Mouse (Mus musculus): ENCODE measurements around the gene Fancg.

The Fancg gene

DNA sequence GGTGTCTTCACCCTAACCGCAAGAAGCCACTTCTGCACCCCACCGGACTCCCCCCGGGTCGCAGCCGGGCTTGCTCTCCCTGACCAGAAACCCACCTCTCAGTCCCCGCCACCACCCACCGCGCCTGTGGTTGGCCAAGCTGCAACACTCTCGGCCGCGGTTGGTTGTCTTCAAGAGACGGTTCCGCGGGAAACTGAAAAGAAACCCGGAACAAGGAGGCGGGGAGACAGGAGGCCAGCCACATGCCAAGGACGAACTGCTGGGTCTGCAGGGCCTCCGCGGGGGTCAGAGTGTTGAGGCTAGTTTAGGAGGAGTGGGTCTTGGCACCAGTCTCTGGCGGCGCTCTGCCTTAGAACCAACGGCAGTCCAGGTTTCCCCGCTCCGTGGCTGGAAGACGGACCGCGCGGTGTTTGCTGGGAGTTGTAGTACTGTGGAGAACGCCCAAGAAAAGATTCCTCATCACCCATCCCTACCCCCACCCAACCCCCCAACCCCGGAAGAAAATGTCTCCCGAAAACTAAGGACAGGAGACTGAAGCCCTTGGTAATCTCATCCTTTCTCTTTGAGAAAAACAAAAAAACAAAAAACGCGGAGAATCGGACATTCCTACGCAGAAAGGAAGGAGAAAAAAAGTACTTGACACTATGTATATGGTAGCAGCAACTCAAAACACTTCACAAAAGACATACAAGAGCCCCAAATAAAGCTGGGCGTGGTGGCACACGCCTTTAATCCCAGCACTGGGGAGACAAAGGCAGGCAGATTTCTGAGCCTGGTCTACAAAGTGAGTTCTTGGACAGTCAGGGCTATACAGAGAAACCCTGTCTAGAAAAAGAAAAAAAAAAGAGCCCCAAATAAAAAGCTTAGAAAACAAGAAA is at the start of gene Fancg:
Gene Fancg (minus strand): TSS at position 346 of the 878 bp plus-strand sequence.
- peak; percentile 82 for DNase-seq

- DNase-seq, result no peak
Observed at GRCm38 (mm10) chr4:43059697-43060096, 49.4 kb upstream of the Fancg start.

DNA sequence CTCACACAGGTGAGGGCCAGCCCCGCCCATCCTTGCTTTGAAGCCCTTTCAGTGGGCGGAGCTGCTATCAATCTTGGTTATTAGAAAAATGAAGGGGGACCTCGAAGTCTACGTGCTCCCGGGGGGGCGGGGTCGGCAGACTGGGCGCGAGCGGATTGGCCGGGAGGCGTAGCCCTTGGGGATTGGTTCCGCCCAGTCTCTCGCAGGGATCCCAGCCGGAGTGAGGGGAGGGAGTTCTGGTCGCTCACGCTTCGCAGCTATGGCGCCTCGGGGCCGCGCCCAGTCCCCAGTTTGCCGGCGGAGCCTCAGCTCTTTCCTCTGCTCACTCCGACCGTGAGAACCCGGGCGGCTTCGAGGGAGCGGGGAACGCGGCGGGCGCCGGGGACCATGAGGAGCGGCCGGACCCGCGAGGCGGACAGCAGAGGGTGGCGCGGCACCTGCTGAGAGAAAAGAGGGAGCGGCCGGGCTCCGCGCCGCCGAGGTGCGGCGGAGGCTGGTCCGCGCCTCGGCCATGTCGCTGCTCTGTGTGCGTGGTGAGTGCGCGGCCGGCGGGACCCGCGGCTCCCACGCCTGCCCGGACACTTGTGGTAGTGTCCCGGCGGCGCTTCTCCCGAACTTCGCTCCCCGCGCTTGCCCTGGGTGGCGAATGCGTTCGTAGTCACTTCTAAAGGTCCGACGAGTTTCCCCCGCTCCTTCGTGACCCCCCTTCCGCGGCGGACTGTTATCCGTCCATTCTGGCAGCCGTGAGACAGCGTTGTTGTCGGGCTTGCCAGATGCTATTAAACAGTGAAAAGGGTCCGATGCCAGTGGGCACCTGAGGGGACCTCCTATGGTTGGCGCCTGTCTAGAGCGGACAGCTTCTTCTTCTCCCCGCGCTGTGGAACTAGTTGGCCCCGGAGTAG is 48.7 kb upstream of the Fancg start, which contains the start of gene Unc13b:
Gene Unc13b (plus strand): TSS at position 201 of the 902 bp plus-strand sequence.
- peak; percentile 92 for DNase-seq

GRCm38 (mm10) chr4:43058392-43058752 is 48.1 kb upstream of the Fancg start:
- no peak for DNase-seq

- no peak for DNase-seq
Observed at GRCm38 (mm10) chr4:43057654-43058053, 47.3 kb upstream of the Fancg start.

- DNase-seq, result peak; percentile 80
Observed at GRCm38 (mm10) chr4:43052627-43053026, 42.3 kb upstream of the Fancg start.

DNA sequence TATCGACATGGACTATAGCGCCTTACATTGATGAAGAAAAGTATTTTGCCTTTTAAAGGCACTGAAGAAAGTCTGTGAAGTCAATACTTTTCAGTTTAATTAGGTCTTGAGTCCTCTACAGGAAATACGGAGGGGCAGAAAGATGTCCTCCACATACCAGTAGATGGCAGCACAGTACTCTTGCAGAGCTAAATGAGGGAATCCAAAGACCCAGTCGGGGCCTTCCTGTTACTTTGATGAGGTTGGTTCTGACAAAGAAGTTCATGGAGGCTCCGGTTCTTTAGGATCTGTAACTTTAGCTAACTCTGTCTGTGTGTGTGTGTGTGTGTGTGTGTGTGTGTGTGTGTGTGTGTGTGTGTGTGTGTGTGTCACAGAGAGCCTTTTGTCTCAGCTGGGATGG is 36.9 kb upstream of the Fancg start:
- peak; percentile 92 for DNase-seq

- no peak for DNase-seq
Observed at GRCm38 (mm10) chr4:43046607-43047006, 36.3 kb upstream of the Fancg start.

DNA sequence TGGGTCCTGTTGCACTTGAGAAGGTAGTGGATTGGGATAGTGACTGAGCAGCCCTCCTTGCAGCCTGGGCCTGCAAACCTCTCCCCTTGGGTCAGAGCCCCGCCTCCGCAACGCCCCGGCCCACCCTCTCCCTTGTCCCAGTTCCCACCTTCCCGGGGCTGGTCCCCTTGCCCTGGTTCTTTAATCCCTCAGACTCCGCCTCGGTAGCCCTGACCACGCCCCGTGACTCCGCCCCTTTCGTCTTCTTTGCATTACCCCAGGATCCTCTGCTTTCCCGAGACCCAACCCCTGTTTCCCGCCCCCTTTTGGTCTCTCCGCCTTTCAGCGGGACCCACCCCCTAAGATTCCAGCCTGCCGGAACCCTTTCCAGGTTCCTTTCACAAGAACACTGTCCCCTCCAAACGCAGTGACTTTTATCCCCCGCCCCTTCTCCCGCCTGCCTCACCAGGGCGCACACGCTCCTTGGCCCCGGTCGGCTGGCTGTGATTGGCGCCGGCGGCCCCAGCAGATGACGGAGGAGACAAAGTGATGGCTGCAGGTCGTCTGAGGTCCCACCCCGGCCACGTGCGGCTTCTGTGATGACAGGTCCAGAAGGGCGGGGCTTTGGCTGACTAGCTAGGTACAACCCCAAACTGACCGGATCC is 35.5 kb upstream of the Fancg start, which contains the start of gene Fam214b:
Gene Fam214b (minus strand): TSS at position 562 of the 644 bp plus-strand sequence.
- DNase-seq, result peak; percentile 100

GRCm38 (mm10) chr4:43045285-43045658 is 35.0 kb upstream of the Fancg start:
- no peak for DNase-seq

- DNase-seq, result peak; percentile 60
Observed at GRCm38 (mm10) chr4:43044673-43045072, 34.4 kb upstream of the Fancg start.

- peak; percentile 66 for DNase-seq
Observed at GRCm38 (mm10) chr4:43043644-43044357, 33.5 kb upstream of the Fancg start.

DNA sequence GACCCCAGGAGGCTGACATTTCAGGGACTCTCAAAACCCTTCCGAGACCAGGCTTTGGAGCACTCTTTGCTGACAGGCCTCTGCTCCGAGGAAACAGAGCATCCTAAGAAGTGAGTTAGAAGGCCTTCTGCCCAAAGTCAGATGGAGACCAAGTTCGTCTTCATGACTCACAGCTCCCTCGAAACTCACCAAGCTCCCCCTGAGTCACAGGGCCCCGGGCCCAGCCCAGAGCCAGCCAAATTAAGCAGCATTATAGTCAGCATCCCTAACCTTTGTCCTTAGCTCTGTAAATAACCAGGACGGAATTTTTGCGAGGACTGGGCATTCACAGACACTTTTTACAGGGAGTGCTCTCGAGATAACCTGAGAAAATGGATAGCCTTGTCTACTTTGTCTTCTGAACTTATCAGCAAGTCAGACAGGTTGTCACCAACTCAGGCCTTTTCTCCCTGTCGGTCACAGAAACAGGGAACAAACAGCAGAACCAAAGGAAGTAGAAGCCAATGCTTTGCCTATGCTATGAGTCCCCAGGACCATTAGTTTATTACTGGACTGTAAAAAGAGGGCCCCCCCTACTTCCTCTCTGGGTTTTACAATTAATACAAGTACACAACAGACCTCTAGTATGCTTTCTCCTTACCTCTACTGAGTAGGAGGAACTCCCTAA is 30.7 kb upstream of the Fancg start:
- DNase-seq, result no peak

DNA sequence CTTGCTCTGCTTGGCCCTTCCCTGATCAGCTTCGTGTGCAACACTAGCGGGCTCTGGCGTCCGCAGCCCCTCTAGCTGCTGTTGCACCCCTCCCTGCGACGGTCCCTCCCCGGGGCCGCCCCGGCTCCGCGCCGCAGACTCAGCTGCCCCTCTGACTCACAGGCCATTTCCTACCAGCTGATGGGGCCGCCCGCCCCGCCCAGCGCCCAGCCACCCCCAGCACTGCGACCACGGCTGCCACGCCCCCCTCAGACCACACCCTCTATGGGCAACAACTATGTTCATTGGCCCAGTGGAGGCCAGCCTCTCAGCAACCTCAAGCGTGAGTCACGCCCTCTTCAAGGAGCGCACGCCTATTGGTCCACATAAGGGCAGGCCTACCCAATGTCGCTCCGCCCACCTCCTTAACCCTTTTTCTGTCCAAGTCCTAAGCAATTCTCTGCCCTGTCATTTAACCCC is 29.8 kb upstream of the Fancg start:
- peak; percentile 98 for DNase-seq

DNA sequence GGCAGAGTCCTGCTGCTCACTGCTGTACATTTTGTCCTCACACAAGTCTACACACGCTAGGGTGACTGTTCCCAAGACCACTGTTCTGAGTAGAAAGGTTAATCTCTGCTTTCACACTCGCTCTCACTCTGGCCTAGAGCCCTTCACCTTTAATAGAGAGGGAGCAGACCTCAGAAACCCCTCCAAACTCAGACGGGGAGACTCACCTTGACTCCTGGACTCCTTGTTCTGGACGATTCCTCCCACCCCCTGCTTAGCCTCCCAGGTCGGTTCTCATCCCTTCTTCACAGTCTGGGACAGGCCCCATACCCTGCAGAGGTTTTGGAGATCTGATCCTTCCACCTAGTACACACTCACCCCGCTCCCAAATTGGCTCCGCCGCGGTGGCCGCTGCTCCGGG is 29.3 kb upstream of the Fancg start:
- DNase-seq, result no peak

DNA sequence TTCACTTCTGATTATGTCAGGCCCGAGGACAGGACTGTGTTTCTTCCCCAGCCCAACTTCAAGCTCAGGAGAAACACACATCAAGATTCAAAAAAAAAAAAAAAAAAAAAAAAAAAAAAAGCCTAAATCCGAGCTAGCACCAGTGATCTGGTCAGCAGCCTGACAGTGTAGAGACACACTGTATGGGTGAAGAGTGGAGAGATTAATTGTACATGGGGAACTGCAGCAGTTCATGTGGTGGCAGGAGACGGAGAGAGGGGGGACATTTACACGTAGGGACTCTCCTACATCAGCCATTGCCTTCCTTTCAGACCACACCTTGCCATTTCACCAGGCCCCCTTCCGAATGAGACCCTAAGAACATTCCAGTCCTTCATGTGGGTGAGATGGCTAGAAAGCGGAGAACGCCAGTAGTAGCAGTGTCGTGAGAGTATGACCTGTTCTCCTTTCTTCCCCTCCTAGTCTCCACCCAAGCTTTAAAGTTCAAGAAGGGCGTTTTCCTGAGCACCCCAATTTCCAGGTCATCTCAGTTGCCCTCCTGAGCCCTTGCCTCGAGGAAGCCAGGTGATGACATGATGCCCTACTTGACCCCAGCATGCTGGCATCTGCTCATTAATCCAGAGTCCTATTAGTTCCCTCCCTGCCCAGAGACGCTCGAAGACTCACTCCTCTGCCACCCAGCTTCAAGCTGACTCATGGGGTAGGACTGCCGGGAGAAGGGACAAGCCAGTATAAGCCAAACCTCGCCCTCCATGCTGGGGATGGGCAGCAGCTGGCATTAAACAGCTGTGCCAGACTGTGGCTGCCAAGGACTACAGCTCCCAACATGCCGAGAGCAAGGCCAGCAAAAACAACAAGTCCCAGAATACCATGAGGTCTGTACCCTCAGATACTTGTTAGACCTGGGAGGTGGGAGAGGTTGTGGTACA is 28.5 kb upstream of the Fancg start:
- DNase-seq, result no peak

- DNase-seq, result no peak
Observed at GRCm38 (mm10) chr4:43037860-43038566, 27.7 kb upstream of the Fancg start.

DNA sequence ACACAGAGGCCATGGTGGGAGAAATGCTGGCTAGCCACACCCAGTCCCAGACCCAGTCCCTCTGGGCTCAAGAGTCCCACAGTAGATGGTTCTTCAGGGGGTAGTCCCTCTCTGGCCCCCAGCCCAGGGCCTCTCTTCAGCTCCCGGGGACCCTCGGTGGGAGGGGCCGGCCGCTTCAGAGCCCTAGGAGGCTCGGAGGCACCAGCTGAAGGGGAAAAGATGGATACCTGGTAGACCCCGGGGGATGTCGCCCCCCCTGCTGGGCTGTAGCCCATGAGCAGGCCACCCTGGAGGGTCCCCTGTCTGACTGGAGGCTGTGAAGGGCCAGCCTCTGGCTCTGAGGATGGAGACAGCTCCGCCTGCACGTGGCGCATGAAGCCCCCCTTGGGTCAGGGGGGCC is 26.1 kb upstream of the Fancg start:
- no peak for DNase-seq

DNA sequence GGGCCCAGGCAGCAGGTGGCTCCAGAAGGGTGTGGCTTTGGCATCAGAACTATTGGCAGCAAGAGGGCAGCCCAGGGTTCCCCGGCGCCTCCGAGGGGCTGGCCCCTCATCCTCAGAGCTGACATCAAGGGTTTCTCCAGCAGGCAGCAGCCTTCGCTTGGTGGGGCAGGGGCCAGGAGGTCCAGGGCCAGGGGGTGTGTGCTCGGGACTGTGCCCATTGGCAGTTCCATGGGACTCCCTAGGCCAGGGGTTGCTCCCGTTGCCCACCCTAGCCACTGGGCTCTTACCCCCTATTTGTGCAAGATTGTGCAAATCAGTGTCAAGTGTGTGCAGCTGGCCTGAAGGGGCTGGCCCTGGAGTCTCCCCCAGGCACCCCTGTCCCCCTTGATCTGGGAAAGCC is 25.5 kb upstream of the Fancg start:
- DNase-seq, result no peak

DNA sequence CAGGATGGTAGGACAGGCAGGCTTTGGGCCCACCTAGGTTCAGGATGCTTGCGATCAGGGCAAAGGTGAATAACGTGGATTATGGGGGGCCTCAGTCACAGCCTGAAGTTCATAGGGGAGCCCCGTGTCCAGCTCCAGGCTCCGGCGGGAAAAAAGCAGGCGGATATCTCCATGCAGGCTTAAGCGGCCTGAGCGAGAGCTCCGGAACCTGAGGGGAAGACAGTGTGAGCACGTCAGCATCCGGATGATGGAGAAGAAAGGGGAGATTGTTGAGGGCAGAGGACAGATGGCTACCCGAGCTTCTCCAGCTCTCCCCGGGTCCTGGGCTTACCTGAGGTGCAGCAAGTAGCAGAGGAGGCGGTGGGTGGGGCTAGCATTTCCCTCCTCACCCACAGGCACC is 23.2 kb upstream of the Fancg start:
- DNase-seq, result no peak
